Mouse (Mus musculus) brain, embryonic 14.5 days (tissue): ENCODE measurements around the gene Ccdc137. TPM values are rescaled to one million over a fixed set of nuclear protein-coding genes. Genes with fewer than 3 reads are reported as not detected.

Experiments
- DNase-seq: peaks from one replicate; pipeline ENCODE4 v3.0.0-alpha.2; 2011; ENCODE audit warnings: low read depth
- CTCF ChIP-seq: fragments of 200-500 bp; IDR thresholded peaks from 2 replicates; pipeline ENCODE4 v1.5.1; 2012; ENCODE audit warnings: inconsistent platforms, mild to moderate bottlenecking, moderate library complexity, borderline replicate concordance; ENCODE audit not compliant: insufficient read depth, insufficient read length; ENCODE audit errors: extremely low read depth
- POLR2A ChIP-seq: fragments of 200-500 bp; IDR thresholded peaks from 2 replicates; pipeline ENCODE4 v1.6.1; 2012; ENCODE audit warnings: mild to moderate bottlenecking, inconsistent platforms, borderline replicate concordance; ENCODE audit not compliant: poor library complexity, insufficient read depth, insufficient read length, severe bottlenecking; ENCODE audit errors: extremely low read depth
- polyA plus RNA-seq: library from polyadenylated mRNA; depleted of rRNA; stranded (reverse); fragments of >200 nt; gene quantifications from 2 replicates; pipeline ENCODE4 v1.2.3, GENCODE M21; 2012

The Ccdc137 gene
- polyA plus RNA-seq, 1 experiment = 24.2 TPM

DNA sequence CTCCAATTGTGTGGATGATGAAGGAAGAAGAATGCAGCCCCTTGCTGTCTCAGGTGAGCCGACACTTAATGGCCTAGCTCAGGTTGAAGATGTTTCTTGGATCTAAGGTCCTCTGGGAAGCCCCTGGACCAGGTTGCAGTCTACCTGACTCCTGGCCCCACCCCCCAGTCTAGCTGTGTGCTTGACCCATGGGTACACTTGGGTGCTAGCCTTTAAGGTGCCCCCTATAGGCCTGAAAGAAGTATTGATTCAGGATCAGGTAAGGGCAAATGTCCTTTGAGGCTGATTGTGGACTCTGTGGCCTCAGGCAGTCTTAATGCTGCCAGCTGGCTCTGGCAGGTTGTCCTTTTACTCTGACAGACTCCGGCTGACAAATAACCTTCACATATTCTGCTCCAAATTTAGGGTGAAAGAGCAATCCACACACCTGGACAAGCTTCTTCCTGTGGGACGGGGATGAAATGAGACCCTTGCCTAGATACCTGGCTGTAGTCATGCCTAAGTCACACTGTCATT, 15.1 kb upstream of the Ccdc137 start:
- no peak for DNase-seq
- no peak for TF ChIP-seq CTCF
- TF ChIP-seq POLR2A = no peak

DNA sequence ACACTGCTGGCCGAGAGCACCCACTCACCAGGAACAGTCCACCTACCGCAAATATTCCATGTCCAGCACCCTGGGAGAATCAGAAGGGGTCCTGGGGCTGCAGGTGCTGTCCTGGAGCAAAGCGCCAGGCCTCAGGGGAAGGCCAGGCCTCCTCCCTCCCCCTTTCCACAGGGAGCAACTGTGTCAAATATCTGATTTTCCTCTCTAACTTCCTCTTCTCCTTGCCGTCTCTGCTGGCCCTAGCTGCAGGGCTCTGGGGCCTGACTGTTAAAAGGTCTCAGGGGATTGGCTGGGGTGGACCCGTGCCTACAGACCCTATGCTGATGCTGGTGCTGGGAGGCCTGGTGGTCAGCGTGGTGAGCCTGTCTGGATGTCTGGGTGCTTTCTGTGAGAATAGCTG, 13.8 kb upstream of the Ccdc137 start:
- TF ChIP-seq CTCF (no peak), POLR2A (no peak)
- no peak for DNase-seq

DNA sequence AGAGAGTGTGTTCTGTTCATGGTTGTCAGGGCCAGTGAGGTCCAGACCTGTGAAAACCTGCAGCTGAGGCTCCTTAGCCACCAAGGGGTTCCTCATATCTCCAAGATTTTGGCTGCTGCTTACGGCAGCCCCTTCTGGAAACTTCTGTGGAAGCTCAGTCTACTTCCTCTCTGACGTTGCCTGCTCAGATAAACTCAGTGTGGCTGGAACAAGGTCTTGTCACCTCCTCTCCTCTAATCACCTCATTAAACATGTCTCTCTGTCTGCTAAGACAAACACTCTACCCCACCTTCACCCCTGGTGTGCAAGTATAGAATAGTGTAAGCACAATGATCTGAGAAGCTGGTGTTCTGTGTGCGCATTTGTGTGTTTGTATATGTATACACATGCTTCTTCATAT, 12.4 kb upstream of the Ccdc137 start:
- no peak for TF ChIP-seq CTCF
- DNase-seq = no peak

DNA sequence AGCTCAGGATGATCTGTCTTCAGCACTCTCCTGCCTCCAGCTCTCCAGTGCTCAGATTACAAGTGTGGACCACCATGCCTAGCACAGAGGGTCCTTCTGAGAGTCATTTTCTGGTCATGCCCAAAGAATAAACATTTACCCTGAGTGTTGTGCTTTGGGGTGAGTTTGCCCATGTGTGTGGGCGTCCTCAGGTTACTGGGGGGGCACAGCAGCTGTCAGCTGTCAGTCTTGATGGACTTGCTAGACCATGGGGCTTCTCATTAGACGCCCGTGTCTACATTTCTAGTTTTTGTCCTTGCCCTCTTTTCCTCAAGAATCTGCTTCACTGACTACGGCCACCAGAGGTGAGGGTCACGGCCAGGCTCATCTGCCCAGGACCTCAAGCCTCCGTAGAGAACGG, 10.7 kb upstream of the Ccdc137 start:
- DNase-seq = no peak
- TF ChIP-seq POLR2A (no peak), CTCF (no peak)

DNA sequence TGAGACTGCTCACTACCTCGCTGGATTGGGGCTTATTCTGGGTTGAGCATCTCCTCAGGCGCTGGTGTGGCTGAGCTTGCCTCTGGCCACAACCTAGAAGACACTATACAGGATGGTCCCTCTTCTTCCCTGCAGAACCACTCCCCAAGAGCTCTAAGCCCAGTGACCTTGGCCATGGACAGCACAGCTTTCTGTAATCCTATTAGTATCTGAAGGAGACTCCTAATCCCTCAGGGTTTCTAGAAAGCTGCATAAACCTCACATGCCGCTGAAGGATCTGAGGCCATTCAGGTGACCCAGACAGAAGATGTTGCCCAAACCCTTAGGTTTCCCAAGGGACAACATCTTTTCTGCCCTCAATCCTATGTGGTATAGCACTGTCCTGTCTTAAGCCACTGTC, 5.7 kb upstream of the Ccdc137 start:
- DNase-seq = no peak
- TF ChIP-seq POLR2A (no peak), CTCF (no peak)

DNA sequence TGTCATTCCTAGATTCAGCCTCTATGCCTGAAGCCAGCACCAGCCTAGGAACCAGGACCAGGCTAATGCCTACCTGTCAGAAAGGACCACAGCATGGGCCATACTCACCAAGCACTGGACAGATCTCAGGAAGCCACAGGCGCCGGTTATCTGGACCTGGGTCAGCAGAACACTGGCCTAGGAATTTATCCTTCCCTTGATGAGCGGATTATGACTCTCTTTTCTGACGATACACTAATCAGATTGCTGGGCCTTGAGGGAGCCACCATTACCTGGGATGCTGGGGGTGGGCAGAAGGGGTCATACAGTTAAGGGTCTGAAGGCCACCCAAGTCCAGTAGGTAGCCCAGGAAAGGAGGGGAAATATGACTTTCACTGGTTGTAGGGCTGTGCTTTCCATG, 4.6 kb upstream of the Ccdc137 start, which contains the start of gene Pde6g:
Gene Pde6g, minus strand, starts transcription at position 195 of the 400 bp plus-strand sequence.
- TF ChIP-seq CTCF (no peak), POLR2A (no peak)
- DNase-seq = no peak

DNA sequence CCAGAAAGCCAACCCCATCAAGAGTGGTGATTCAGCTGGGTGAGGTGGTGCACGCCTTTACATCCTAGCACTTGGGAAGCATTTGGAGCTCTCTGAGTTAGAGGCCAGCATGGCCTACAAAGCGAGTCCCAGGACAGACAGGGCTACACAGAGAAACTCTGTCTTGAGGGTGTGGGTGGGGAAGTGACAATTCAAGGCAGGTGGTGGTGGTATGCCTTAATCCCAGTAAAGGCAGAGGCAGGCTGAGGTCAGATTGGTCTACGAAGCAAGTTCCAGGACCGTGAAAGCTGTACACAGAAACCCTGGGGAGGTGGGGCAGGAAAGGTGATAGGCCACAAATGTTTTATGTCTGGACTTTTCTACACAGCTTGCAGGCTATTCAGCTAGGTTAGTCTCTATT, 3.0 kb upstream of the Ccdc137 start:
- DNase-seq = no peak
- TF ChIP-seq POLR2A (no peak), CTCF (no peak)

DNA sequence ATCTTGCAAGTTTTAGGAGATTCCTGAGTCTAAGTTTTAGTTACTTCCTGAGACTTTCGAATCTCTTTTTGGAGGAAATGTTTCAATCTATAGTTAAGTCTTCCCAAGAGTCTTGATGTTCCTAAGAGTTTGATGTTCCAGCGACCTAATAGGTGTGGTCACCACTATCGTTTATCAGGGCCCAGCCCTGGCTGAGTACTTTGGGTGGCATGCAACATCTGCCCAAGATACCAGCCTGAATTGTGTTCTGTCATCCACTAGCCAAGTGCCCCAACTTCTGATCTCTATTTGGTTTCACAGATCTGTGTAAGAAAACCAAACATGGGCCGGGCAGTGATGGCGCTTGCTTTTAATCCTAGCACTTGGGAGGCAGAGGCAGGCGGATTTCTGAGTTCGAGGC, 2.5 kb upstream of the Ccdc137 start:
- no peak for TF ChIP-seq POLR2A
- no peak for TF ChIP-seq CTCF
- no peak for DNase-seq

DNA sequence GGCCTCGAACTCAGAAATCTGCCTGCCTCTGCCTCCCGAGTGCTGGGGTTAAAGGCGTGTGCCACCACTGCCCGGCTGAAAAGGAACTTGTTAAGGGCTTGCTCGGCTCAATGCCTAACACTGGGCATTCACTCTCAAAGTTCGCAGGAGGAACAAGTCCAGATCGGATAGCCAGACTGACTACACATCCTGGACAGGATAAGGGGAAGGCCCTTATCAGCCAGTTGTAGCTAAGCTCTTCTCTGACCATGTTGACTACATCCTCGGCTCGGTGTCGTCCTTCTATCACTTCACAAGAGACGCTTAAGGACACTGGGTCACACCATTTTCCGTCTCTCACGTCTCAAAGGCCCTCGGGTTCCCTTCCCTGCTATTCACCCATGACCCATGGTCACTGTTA, 545 bp upstream of the Ccdc137 start:
- DNase-seq = no peak
- no peak for TF ChIP-seq POLR2A
- TF ChIP-seq CTCF = no peak

DNA sequence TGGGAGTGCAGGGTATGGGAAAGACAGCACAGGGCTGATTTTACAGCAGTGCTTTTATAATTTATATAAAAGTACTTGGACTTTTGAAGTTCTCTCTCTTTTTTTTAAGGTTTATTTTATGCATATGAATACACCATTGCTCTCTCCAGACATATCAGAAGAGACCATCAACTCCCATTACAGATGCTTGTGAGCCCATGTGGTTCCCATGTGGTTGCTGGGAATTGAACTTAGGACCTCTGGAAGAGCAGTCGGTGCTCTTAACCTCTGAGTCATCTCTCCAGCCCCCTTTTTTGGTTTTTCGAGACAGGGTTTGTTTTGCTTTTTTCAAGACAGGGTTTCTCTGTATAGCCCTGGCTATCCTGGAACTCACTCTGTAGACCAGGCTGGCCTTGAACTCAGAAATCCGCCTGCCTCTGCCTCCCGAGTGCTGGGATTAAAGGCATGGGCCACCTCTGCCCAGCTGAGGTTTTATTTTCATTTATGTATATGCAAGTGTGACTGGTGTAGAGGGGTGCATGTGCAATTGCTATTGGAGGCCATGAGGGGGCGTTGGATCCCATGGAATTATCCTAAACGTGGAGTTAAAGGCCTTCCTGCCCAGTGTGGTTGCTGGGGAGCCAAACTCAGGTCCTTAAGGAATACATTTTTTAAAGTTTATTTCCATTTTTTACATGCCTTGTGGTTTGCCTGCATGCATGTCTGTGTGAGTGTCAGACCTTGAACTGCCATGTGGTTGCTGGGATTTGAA, 1.1 kb downstream of the Ccdc137 start:
- TF ChIP-seq CTCF (no peak), POLR2A (no peak)

DNA sequence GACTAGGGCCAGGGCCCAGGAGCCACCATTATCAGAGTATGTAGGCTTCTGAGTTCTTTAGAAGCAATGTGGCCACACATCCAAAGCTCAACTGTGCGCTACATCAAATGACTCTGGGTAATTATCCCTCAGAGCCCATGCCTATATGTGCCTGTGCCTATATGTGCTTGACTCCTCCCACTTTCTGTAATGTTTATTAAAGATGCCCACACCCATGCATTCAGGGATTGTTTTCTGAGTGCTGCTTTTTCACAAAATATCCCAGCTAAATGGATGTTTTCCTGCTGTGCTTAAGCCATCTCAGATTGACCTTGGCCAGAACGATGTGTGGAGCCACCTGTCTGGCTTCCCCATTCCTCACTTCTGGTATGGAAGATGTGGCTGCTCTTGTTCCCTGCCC, 5.6 kb downstream of the Ccdc137 start:
- no peak for DNase-seq

More for the DNA sequence above, 1.1 kb downstream of the Ccdc137 start:
- DNase-seq = no peak

DNA sequence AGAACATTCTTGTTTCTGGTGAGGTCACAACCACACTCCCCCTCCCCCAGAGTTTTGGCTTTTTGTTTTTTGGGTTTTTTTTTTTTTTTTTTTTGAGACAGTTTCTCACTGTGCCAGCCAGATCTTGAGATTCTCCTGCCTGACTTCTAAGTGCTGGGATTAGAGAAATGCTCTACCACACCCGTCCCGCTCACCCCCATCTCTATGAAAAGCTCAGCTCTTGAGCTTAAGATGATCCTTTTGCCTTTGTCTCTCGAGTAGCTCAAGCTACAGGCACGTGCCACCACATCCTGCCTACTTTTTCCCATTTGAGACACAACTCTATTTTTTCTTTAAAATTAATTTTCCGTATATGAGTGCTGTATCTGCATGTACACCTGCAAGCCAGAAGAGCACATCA, 6.5 kb downstream of the Ccdc137 start:
- no peak for DNase-seq
- no peak for TF ChIP-seq POLR2A
- TF ChIP-seq CTCF = no peak

More for the DNA sequence above, 5.6 kb downstream of the Ccdc137 start:
- TF ChIP-seq POLR2A = no peak
- TF ChIP-seq CTCF = no peak

DNA sequence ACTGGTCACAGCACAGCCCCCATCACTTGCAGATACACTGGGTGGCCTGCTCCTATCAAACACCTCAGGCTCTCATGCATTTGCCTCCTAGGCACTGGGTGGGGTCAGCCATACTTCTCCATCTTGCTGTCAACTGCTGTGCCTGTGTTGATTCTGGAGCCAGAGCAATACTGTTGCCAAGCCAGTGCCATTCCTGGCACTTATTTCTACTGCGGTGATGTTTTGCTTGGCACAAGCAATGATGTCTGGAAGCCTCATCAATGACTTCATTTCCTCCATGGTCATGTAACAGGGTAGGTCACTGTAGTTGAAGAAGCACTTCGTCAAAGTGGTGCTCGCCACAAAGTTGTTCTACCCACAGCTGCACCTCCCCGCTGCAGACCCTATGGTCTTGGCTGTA, 7.6 kb downstream of the Ccdc137 start:
- TF ChIP-seq CTCF (no peak), POLR2A (no peak)
- DNase-seq = no peak
